Mouse (Mus musculus) embryo, embryonic 11.5 days (tissue): ENCODE data around the gene Fbxo3.
"Not testable (repeated sequence)": the region's sequence is repeated elsewhere in the genome, so short reads cannot be mapped to it uniquely, and the experiment has no call there.

Experiments used
- DNase-seq: peaks from one replicate; pipeline ENCODE4 v3.0.0-alpha.2; 2012; ENCODE audit warnings: low read depth, low spot score

Fbxo3 gene

GRCm38 (mm10) chr2:104036316-104036715 lies 8.8 kb downstream of the Fbxo3 start:
- DNase-seq, result no peak

GRCm38 (mm10) chr2:104038236-104038635 lies 10.7 kb downstream of the Fbxo3 start:
- no peak for DNase-seq

- DNase-seq, result no peak
These were observed 14.1 kb downstream of the Fbxo3 start for GRCm38 (mm10) chr2:104041632-104042031.

GRCm38 (mm10) chr2:104042766-104043165 lies 15.2 kb downstream of the Fbxo3 start:
- no peak for DNase-seq

- no peak for DNase-seq
These were observed 16.3 kb downstream of the Fbxo3 start for GRCm38 (mm10) chr2:104043624-104044478.

- DNase-seq, result no peak
These were observed 17.1 kb downstream of the Fbxo3 start for GRCm38 (mm10) chr2:104044479-104045080.

GRCm38 (mm10) chr2:104058381-104058780 lies 30.9 kb downstream of the Fbxo3 start:
- DNase-seq, result no peak

- no peak for DNase-seq
These were observed 31.4 kb downstream of the Fbxo3 start for GRCm38 (mm10) chr2:104058954-104059353.

- no peak for DNase-seq
These were observed 32.3 kb downstream of the Fbxo3 start for GRCm38 (mm10) chr2:104059786-104060185.

- no peak for DNase-seq
These were observed 33.5 kb downstream of the Fbxo3 start for GRCm38 (mm10) chr2:104060996-104061395.

- no peak for DNase-seq
These were observed 35.1 kb downstream of the Fbxo3 start for GRCm38 (mm10) chr2:104062665-104063064.

- DNase-seq, result no peak
These were observed 36.6 kb downstream of the Fbxo3 start for GRCm38 (mm10) chr2:104064152-104064551.

- DNase-seq, result not testable (repeated sequence)
These were observed 38.0 kb downstream of the Fbxo3 start, which contains the start of gene Gm10912 for GRCm38 (mm10) chr2:104065526-104065925. Gm10912 (plus strand) TSS chr2:104065826.

- DNase-seq, result not testable (repeated sequence)
These were observed 40.9 kb downstream of the Fbxo3 start, which contains the start of gene Gm10799 for GRCm38 (mm10) chr2:104068450-104068849. Gm10799 (minus strand) TSS chr2:104068550.

GRCm38 (mm10) chr2:104069704-104070185 lies 42.2 kb downstream of the Fbxo3 start, which contains the start of gene Cd59b:
Cd59b (plus strand) TSS chr2:104069849.
- peak; percentile 32 for DNase-seq

GRCm38 (mm10) chr2:104078285-104078684 lies 50.8 kb downstream of the Fbxo3 start:
- DNase-seq, result not testable (repeated sequence)

GRCm38 (mm10) chr2:104081436-104082050 lies 54.0 kb downstream of the Fbxo3 start:
- DNase-seq, result not testable (repeated sequence)

- DNase-seq, result no peak
These were observed 55.0 kb downstream of the Fbxo3 start for GRCm38 (mm10) chr2:104082474-104082873.

- not testable (repeated sequence) for DNase-seq
These were observed 56.5 kb downstream of the Fbxo3 start for GRCm38 (mm10) chr2:104084027-104084426.

GRCm38 (mm10) chr2:104087562-104087961 lies 60.0 kb downstream of the Fbxo3 start:
- DNase-seq, result not testable (repeated sequence)

- DNase-seq, result no peak
These were observed 65.8 kb downstream of the Fbxo3 start for GRCm38 (mm10) chr2:104093305-104093704.

GRCm38 (mm10) chr2:104095741-104096213 lies 68.3 kb downstream of the Fbxo3 start, which contains the start of gene Cd59a:
Cd59a (plus strand) TSS chr2:104095801.
- peak; percentile 70 for DNase-seq
